Mouse (Mus musculus): ENCODE results near the gene Prss22. TPM values are rescaled to one million over a fixed set of nuclear protein-coding genes. Genes with fewer than 3 reads are reported as not detected.

The Prss22 gene
- 0.25 and 0.51 TPM in 2 replicates for polyA plus RNA-seq (2014; fragmentation: Nextera tagmentation; extraction: Ambion mirVana)

GRCm38 (mm10) chr17:23997901-23998300, at the start of gene Prss22:
Gene Prss22, minus strand, starts transcription at chr17:23998100.
- Histone ChIP-seq H3K9ac (ENCODE audit: low read depth, low read length) (no peak within 1 kb of the TSS), H3K4me1 (replicated peaks; ENCODE audit: control insufficient read depth, insufficient read depth, low read length) (no peaks in the 10 kb centered on the region), H3K27ac (ENCODE audit: low read depth, low read length) (no peak within 1 kb of the TSS), H3K27me3 (ENCODE audit: control insufficient read depth, insufficient read depth, low read length) (no peaks in the 10 kb centered on the region; the same call in 1 of the 2 replicates), H3K4me3 (ENCODE audit: low read depth, low read length) (no peak within 1 kb of the TSS), H3K36me3 (ENCODE audit: control insufficient read depth, insufficient read depth, low read length) (no peaks in the 10 kb centered on the region), H3K9me3 (ENCODE audit: control insufficient read depth, low read length) (no peaks in the 10 kb centered on the region), H3K4me2 (replicated peaks; ENCODE audit: low read depth, low read length) (no peak within 1 kb of the TSS)
- no peak for ATAC-seq (ENCODE audit: low FRiP score)
- no peak for DNase-seq (ENCODE audit: low spot score)
- 56% methylated on average over 2 of the region's 2 CpGs for WGBS

GRCm38 (mm10) chr17:24046026-24046425, 48.1 kb upstream of the Prss22 start:
- H3K27ac ChIP-seq (ENCODE audit: low read depth, low read length): no peak overlapping the region
- no peak overlapping the region for H3K4me2 ChIP-seq (replicated peaks; ENCODE audit: low read depth, low read length)
- WGBS: 58% methylated on average over 5 of the region's 5 CpGs
- H3K9ac ChIP-seq (ENCODE audit: low read depth, low read length): no peak overlapping the region
- H3K36me3 ChIP-seq (ENCODE audit: control insufficient read depth, insufficient read depth, low read length): peaks cover 5% of the 10 kb centered on the region; the same call in 1 of the 2 replicates
- no peak for DNase-seq (ENCODE audit: low spot score)
- no peaks in the 10 kb centered on the region for H3K4me1 ChIP-seq (replicated peaks; ENCODE audit: control insufficient read depth, insufficient read depth, low read length)
- no peak overlapping the region for H3K4me3 ChIP-seq (ENCODE audit: low read depth, low read length)
- ATAC-seq (ENCODE audit: low FRiP score): no peak
- no peaks in the 10 kb centered on the region for H3K27me3 ChIP-seq (ENCODE audit: control insufficient read depth, insufficient read depth, low read length)
- H3K9me3 ChIP-seq (ENCODE audit: control insufficient read depth, low read length): no peaks in the 10 kb centered on the region

- H3K4me3 ChIP-seq (ENCODE audit: low read depth, low read length): no peak overlapping the region
- no peak for DNase-seq (ENCODE audit: low spot score)
- H3K9me3 ChIP-seq (ENCODE audit: control insufficient read depth, low read length): no peaks in the 10 kb centered on the region
- H3K9ac ChIP-seq (ENCODE audit: low read depth, low read length): no peak overlapping the region
- 89% methylated on average over 10 of the region's 10 CpGs for WGBS
- H3K4me1 ChIP-seq (replicated peaks; ENCODE audit: control insufficient read depth, insufficient read depth, low read length): no peaks in the 10 kb centered on the region
- no peak overlapping the region for H3K27ac ChIP-seq (ENCODE audit: low read depth, low read length)
- ATAC-seq (ENCODE audit: low FRiP score): no peak
- peaks cover 3% of the 10 kb centered on the region; the same call in 1 of the 2 replicates for H3K36me3 ChIP-seq (ENCODE audit: control insufficient read depth, insufficient read depth, low read length)
- no peak overlapping the region for H3K4me2 ChIP-seq (replicated peaks; ENCODE audit: low read depth, low read length)
- H3K27me3 ChIP-seq (ENCODE audit: control insufficient read depth, insufficient read depth, low read length): no peaks in the 10 kb centered on the region
Observed at GRCm38 (mm10) chr17:24045608-24046007, 47.7 kb upstream of the Prss22 start.

- 74% methylated on average over 5 of the region's 5 CpGs for WGBS
- no peak for DNase-seq (ENCODE audit: low spot score)
- H3K4me3 ChIP-seq (ENCODE audit: low read depth, low read length): no peak overlapping the region
- peaks cover 3% of the 10 kb centered on the region; the same call in 1 of the 2 replicates for H3K36me3 ChIP-seq (ENCODE audit: control insufficient read depth, insufficient read depth, low read length)
- H3K27me3 ChIP-seq (ENCODE audit: control insufficient read depth, insufficient read depth, low read length): no peaks in the 10 kb centered on the region
- no peak overlapping the region for H3K9ac ChIP-seq (ENCODE audit: low read depth, low read length)
- no peak for ATAC-seq (ENCODE audit: low FRiP score)
- no peaks in the 10 kb centered on the region for H3K9me3 ChIP-seq (ENCODE audit: control insufficient read depth, low read length)
- H3K4me1 ChIP-seq (replicated peaks; ENCODE audit: control insufficient read depth, insufficient read depth, low read length): no peaks in the 10 kb centered on the region
- no peak overlapping the region for H3K4me2 ChIP-seq (replicated peaks; ENCODE audit: low read depth, low read length)
- no peak overlapping the region for H3K27ac ChIP-seq (ENCODE audit: low read depth, low read length)
Observed at GRCm38 (mm10) chr17:24044482-24044881, 46.6 kb upstream of the Prss22 start.

GRCm38 (mm10) chr17:24037844-24038243, 39.9 kb upstream of the Prss22 start, which contains the start of gene Prss27:
Gene Prss27, plus strand, starts transcription at chr17:24038144.
- H3K27me3 ChIP-seq (ENCODE audit: control insufficient read depth, insufficient read depth, low read length): no peaks in the 10 kb centered on the region
- no peak within 1 kb of the TSS for H3K4me3 ChIP-seq (ENCODE audit: low read depth, low read length)
- DNase-seq (ENCODE audit: low spot score): no peak
- no peak within 1 kb of the TSS for H3K4me2 ChIP-seq (replicated peaks; ENCODE audit: low read depth, low read length)
- no peaks in the 10 kb centered on the region for H3K9me3 ChIP-seq (ENCODE audit: control insufficient read depth, low read length)
- H3K4me1 ChIP-seq (replicated peaks; ENCODE audit: control insufficient read depth, insufficient read depth, low read length): no peaks in the 10 kb centered on the region
- H3K9ac ChIP-seq (ENCODE audit: low read depth, low read length): no peak within 1 kb of the TSS
- no peak for ATAC-seq (ENCODE audit: low FRiP score)
- WGBS: 80% methylated on average over 4 of the region's 4 CpGs
- H3K36me3 ChIP-seq (ENCODE audit: control insufficient read depth, insufficient read depth, low read length): no peaks in the 10 kb centered on the region
- no peak within 1 kb of the TSS for H3K27ac ChIP-seq (ENCODE audit: low read depth, low read length)

GRCm38 (mm10) chr17:24037360-24037759, 39.5 kb upstream of the Prss22 start:
- Histone ChIP-seq H3K4me3 (ENCODE audit: low read depth, low read length) (no peak overlapping the region), H3K9ac (ENCODE audit: low read depth, low read length) (no peak overlapping the region), H3K36me3 (ENCODE audit: control insufficient read depth, insufficient read depth, low read length) (no peaks in the 10 kb centered on the region), H3K4me1 (replicated peaks; ENCODE audit: control insufficient read depth, insufficient read depth, low read length) (no peaks in the 10 kb centered on the region), H3K4me2 (replicated peaks; ENCODE audit: low read depth, low read length) (no peak overlapping the region), H3K9me3 (ENCODE audit: control insufficient read depth, low read length) (no peaks in the 10 kb centered on the region), H3K27me3 (ENCODE audit: control insufficient read depth, insufficient read depth, low read length) (no peaks in the 10 kb centered on the region), H3K27ac (ENCODE audit: low read depth, low read length) (no peak overlapping the region)
- no peak for ATAC-seq (ENCODE audit: low FRiP score)
- DNase-seq (ENCODE audit: low spot score): no peak
- 85% methylated on average over 13 of the region's 13 CpGs for WGBS

GRCm38 (mm10) chr17:24036954-24037353, 39.1 kb upstream of the Prss22 start:
- Histone ChIP-seq H3K9me3 (ENCODE audit: control insufficient read depth, low read length) (no peaks in the 10 kb centered on the region), H3K27ac (ENCODE audit: low read depth, low read length) (no peak overlapping the region), H3K36me3 (ENCODE audit: control insufficient read depth, insufficient read depth, low read length) (no peaks in the 10 kb centered on the region), H3K4me1 (replicated peaks; ENCODE audit: control insufficient read depth, insufficient read depth, low read length) (no peaks in the 10 kb centered on the region), H3K4me3 (ENCODE audit: low read depth, low read length) (no peak overlapping the region), H3K27me3 (ENCODE audit: control insufficient read depth, insufficient read depth, low read length) (no peaks in the 10 kb centered on the region), H3K9ac (ENCODE audit: low read depth, low read length) (no peak overlapping the region), H3K4me2 (replicated peaks; ENCODE audit: low read depth, low read length) (no peak overlapping the region)
- ATAC-seq (ENCODE audit: low FRiP score): no peak
- DNase-seq (ENCODE audit: low spot score): no peak
- 78% methylated on average over 6 of the region's 6 CpGs for WGBS

- Histone ChIP-seq H3K27ac (ENCODE audit: low read depth, low read length) (no peak overlapping the region), H3K4me1 (replicated peaks; ENCODE audit: control insufficient read depth, insufficient read depth, low read length) (no peaks in the 10 kb centered on the region), H3K36me3 (ENCODE audit: control insufficient read depth, insufficient read depth, low read length) (no peaks in the 10 kb centered on the region), H3K4me3 (ENCODE audit: low read depth, low read length) (no peak overlapping the region), H3K9ac (ENCODE audit: low read depth, low read length) (no peak overlapping the region), H3K9me3 (ENCODE audit: control insufficient read depth, low read length) (no peaks in the 10 kb centered on the region), H3K27me3 (ENCODE audit: control insufficient read depth, insufficient read depth, low read length) (no peaks in the 10 kb centered on the region), H3K4me2 (replicated peaks; ENCODE audit: low read depth, low read length) (no peak overlapping the region)
- WGBS: 85% methylated on average over 7 of the region's 7 CpGs
- no peak for DNase-seq (ENCODE audit: low spot score)
- ATAC-seq (ENCODE audit: low FRiP score): no peak
Observed at GRCm38 (mm10) chr17:24035087-24035486, 37.2 kb upstream of the Prss22 start.

GRCm38 (mm10) chr17:24030551-24030950, 32.7 kb upstream of the Prss22 start:
- Histone ChIP-seq H3K9ac (ENCODE audit: low read depth, low read length) (no peak overlapping the region), H3K27me3 (ENCODE audit: control insufficient read depth, insufficient read depth, low read length) (no peaks in the 10 kb centered on the region), H3K36me3 (ENCODE audit: control insufficient read depth, insufficient read depth, low read length) (no peaks in the 10 kb centered on the region), H3K4me2 (replicated peaks; ENCODE audit: low read depth, low read length) (no peak overlapping the region), H3K4me1 (replicated peaks; ENCODE audit: control insufficient read depth, insufficient read depth, low read length) (no peaks in the 10 kb centered on the region), H3K27ac (ENCODE audit: low read depth, low read length) (no peak overlapping the region), H3K4me3 (ENCODE audit: low read depth, low read length) (no peak overlapping the region), H3K9me3 (ENCODE audit: control insufficient read depth, low read length) (no peaks in the 10 kb centered on the region)
- no peak for ATAC-seq (ENCODE audit: low FRiP score)
- WGBS: 85% methylated on average over 12 of the region's 22 CpGs
- no peak for DNase-seq (ENCODE audit: low spot score)
